Comparison of ENCODE assay signal across 8 mouse cellular contexts in genomic region chr2:57115864-57116365, GRCm38 (mm10). TPM values are rescaled to one million over a fixed set of nuclear protein-coding genes. Genes with fewer than 3 reads are reported as not detected.
DNase-seq lines count a peak whose midpoint lies in the region; ATAC-seq lines count a peak whose summit lies in the region.

No protein-coding gene starts in this region.

- 0% methylated on average over 15 of the region's 28 CpGs for WGBS in embryonic facial prominence, embryonic 14.5 days
- under 1% methylated on average over 16 of the region's 28 CpGs for WGBS in macrophage (ENCODE audit: missing documents)
- 0% methylated on average over 23 of the region's 28 CpGs for WGBS in stomach, embryonic 16.5 days

- H3K9me3 ChIP-seq in embryonic facial prominence, embryonic 14.5 days (ENCODE audit: control insufficient read depth, low read length), result no peaks in the 10 kb centered on the region
- no peaks in the 10 kb centered on the region for H3K9me3 ChIP-seq in stomach, embryonic 16.5 days (replicated peaks; ENCODE audit: control insufficient read depth, low read length)

- intact Hi-C loops in left cerebral cortex, postnatal 10 days (cut with DNase I), result loop anchor here (5.0 to 10.0 kb wide), 5 partner anchors 66 to 999 kb away; no protein-coding TSS in a partner anchor
- intact Hi-C loops in left cerebral cortex, postnatal 14 days (cut with DNase I), result loop anchor here (5.0 kb wide), 1 partner anchor 581 kb away; no protein-coding TSS in a partner anchor
- intact Hi-C loops in heart, postnatal 14 days (cut with DNase I), result loop anchor here (2.0 to 5.0 kb wide), 2 partner anchors 123 to 256 kb away; no protein-coding TSS in a partner anchor

- peak overlapping the region; percentile 74 for H3K27ac ChIP-seq in embryonic facial prominence, embryonic 14.5 days (replicated peaks; ENCODE audit: low read depth, low read length)
- no peak overlapping the region for H3K27ac ChIP-seq in macrophage
- peak overlapping the region; percentile 91 for H3K27ac ChIP-seq in stomach, embryonic 16.5 days (ENCODE audit: low read length)

- peak overlapping the region; percentile 68 for H3K4me3 ChIP-seq in embryonic facial prominence, embryonic 14.5 days (ENCODE audit: low read depth, low read length)
- peak overlapping the region; percentile 54 for H3K4me3 ChIP-seq in macrophage (ENCODE audit: inconsistent target)
- peak overlapping the region; percentile 88 for H3K4me3 ChIP-seq in stomach, embryonic 16.5 days (replicated peaks; ENCODE audit: low read length)

- H3K27me3 ChIP-seq in embryonic facial prominence, embryonic 14.5 days (replicated peaks; ENCODE audit: control insufficient read depth, insufficient read depth, low read length), result peaks cover 30% of the 10 kb centered on the region
- H3K27me3 ChIP-seq in stomach, embryonic 16.5 days (ENCODE audit: control insufficient read depth, insufficient read depth, low read length), result peaks cover 23% of the 10 kb centered on the region

- peak; percentile 1; the same call in 1 of the 2 replicates for ATAC-seq in embryonic facial prominence, embryonic 14.5 days (ENCODE audit: low read depth)
- peak; percentile 18; the same call in 1 of the 2 replicates for ATAC-seq in stomach, embryonic 16.5 days (ENCODE audit: insufficient read depth, low FRiP score)

- peak; percentile 21 to 61 for DNase-seq in left cerebral cortex, postnatal 10 days (ENCODE audit: extremely low spot score in 1 of 2, low spot score in 2 of 2)
- DNase-seq in left cerebral cortex, postnatal 14 days (ENCODE audit: low spot score in 2 of 2), result no peak
- peak; percentile 71 for DNase-seq in adrenal gland, postnatal 14 days
- peak; percentile 63 for DNase-seq in embryonic facial prominence, embryonic 14.5 days (ENCODE audit: low spot score)
- DNase-seq in heart, postnatal 14 days, result peak; percentile 65
- DNase-seq in layer of hippocampus, postnatal 14 days (ENCODE audit: low spot score in 2 of 2), result peak; percentile 18 to 66

- H3K79me2 ChIP-seq in macrophage (ENCODE audit: inconsistent target), result no peaks in the 10 kb centered on the region

- H3K9ac ChIP-seq in embryonic facial prominence, embryonic 14.5 days (ENCODE audit: low read depth, low read length), result peak overlapping the region; percentile 71
- H3K9ac ChIP-seq in stomach, embryonic 16.5 days (ENCODE audit: low read length), result peak overlapping the region; percentile 83

- H3K4me1 ChIP-seq in embryonic facial prominence, embryonic 14.5 days (ENCODE audit: control insufficient read depth, insufficient read depth, low read length), result 0 out of 2 replicates have a peak, but pooled peaks cover 5% of the 10 kb centered on the region
- peaks cover 7% of the 10 kb centered on the region; the same call in 1 of the 2 replicates for H3K4me1 ChIP-seq in stomach, embryonic 16.5 days (ENCODE audit: control insufficient read depth, insufficient read depth, low read length)

- H3K4me2 ChIP-seq in embryonic facial prominence, embryonic 14.5 days (ENCODE audit: low read depth, low read length), result peak overlapping the region; percentile 99
- peak overlapping the region; percentile 96 for H3K4me2 ChIP-seq in stomach, embryonic 16.5 days (ENCODE audit: low read depth, low read length)

- no peaks in the 10 kb centered on the region for H3K36me3 ChIP-seq in embryonic facial prominence, embryonic 14.5 days (ENCODE audit: control insufficient read depth, insufficient read depth, low read length)
- H3K36me3 ChIP-seq in macrophage (ENCODE audit: inconsistent target), result no peaks in the 10 kb centered on the region
- H3K36me3 ChIP-seq in stomach, embryonic 16.5 days (ENCODE audit: control insufficient read depth, insufficient read depth, low read length), result no peaks in the 10 kb centered on the region

RNA-seq across cellular contexts. Expression of gene Nr4a2, which starts 7.9 kb away (rescaled TPM):
- total RNA-seq in left cerebral cortex, postnatal 10 days (2021), result 10 to 100 TPM; 52.8 to 75.5 TPM
- total RNA-seq in left cerebral cortex, postnatal 14 days (2021), result 10 to 100 TPM; 44.6 to 62.5 TPM
- 6.8 and 48.2 TPM in 2 replicates for total RNA-seq in adrenal gland, postnatal 14 days (2021)
- polyA plus RNA-seq in embryonic facial prominence, embryonic 14.5 days (2014; fragmentation: Nextera tagmentation; extraction: Ambion mirVana), result 6.0 and 6.4 TPM in 2 replicates
- total RNA-seq in heart, postnatal 14 days (2021), result 1 to 10 TPM; 1.7 to 1.9 TPM
- 10 to 100 TPM; 29.7 to 41.7 TPM for total RNA-seq in layer of hippocampus, postnatal 14 days (2021)
- 10 to 100 TPM in 3 of 26 experiments, 1 to 10 TPM in 20, under 1 TPM in 2, not detected in 1; 0.59 to 29.7 (median 2.7) TPM for total RNA-seq in macrophage (2018; cell fraction: chromatin; rRNA removed)
- total RNA-seq in macrophage (2018; cell fraction: cytosol; rRNA removed), result 1 to 10 TPM in 25 of 26 experiments, under 1 TPM in 1; 0.65 to 6.3 (median 1.8) TPM
- 10 to 100 TPM in 3 of 26 experiments, 1 to 10 TPM in 21, under 1 TPM in 2; 0.51 to 16.7 (median 2.6) TPM for total RNA-seq in macrophage (2018; cell fraction: nucleus; rRNA removed)
- polyA plus RNA-seq in macrophage (2018), result 0.45 to 1.7 TPM (median 1.7 TPM) in 3 replicates
- polyA plus RNA-seq in stomach, embryonic 16.5 days (2015; fragmentation: Nextera tagmentation; extraction: Ambion mirVana), result 6.5 and 7.0 TPM in 2 replicates

Comparison
In these comparisons a context has a peak if more than half of its experiments do, and no peak if none do; other contexts are left out.
1. DNase-seq: peak in left cerebral cortex, postnatal 10 days (2 of 2), adrenal gland, postnatal 14 days (single experiment), embryonic facial prominence, embryonic 14.5 days (single experiment), heart, postnatal 14 days (2 of 2) and layer of hippocampus, postnatal 14 days (2 of 2); none in left cerebral cortex, postnatal 14 days (0 of 2).
2. Peak in every context shown above with its lines, with median percentiles within 50 percentile points of each other: H3K4me3 ChIP-seq.